Mouse (Mus musculus) cortical plate, adult 2 months (tissue): ENCODE measurements around the gene Allc. TPM values are rescaled to one million over a fixed set of nuclear protein-coding genes. Genes with fewer than 3 reads are reported as not detected.
A peak's percentile ranks its signal among the peaks of the same experiment; 100 is the strongest.

Experiments used
- H3K27ac ChIP-seq: fragments of 200-500 bp; 2 replicates; pipeline ENCODE4 v1.5.1; 2012; ENCODE audit warnings: low read length, control low read depth, inconsistent platforms; ENCODE audit not compliant: insufficient read depth
- H3K4me1 ChIP-seq: fragments of 200-500 bp; 2 replicates; pipeline ENCODE4 v1.6.1; 2011; ENCODE audit warnings: low read length; ENCODE audit not compliant: control insufficient read depth, insufficient read depth
- H3K4me3 ChIP-seq: fragments of 200-500 bp; 2 replicates; pipeline ENCODE4 v1.5.1; 2011; ENCODE audit warnings: mild to moderate bottlenecking, low read length, control low read depth; ENCODE audit not compliant: insufficient read depth
- CTCF ChIP-seq: fragments of 200-500 bp; IDR thresholded peaks from 2 replicates; pipeline ENCODE4 v1.5.1; 2011; ENCODE audit warnings: mild to moderate bottlenecking, control low read depth, low read length; ENCODE audit not compliant: insufficient read depth; ENCODE audit errors: extremely low read depth
- POLR2A ChIP-seq: fragments of 200-500 bp; IDR thresholded peaks from 2 replicates; pipeline ENCODE4 v1.6.1; 2011; ENCODE audit warnings: mild to moderate bottlenecking, low read length, control low read depth; ENCODE audit not compliant: insufficient read depth; ENCODE audit errors: extremely low read depth
- polyA plus RNA-seq: library from polyadenylated mRNA; depleted of rRNA; stranded (reverse); fragments of >200 nt; gene quantifications from 2 replicates; pipeline ENCODE4 v1.2.3, GENCODE M21; 2012; rRNA removed

The Allc gene
- polyA plus RNA-seq, 1 experiment, result 0.46 TPM

GRCm38 (mm10) chr12:28584036-28584435 lies 1.7 kb upstream of the Allc start:
- no peak for TF ChIP-seq CTCF
- TF ChIP-seq POLR2A, result no peak
- H3K4me1 ChIP-seq, result 0 out of 2 replicates have a peak, but pooled peaks cover 1% of the 10 kb centered on the region
- no peak overlapping the region for H3K4me3 ChIP-seq
- no peak overlapping the region for H3K27ac ChIP-seq

DNA sequence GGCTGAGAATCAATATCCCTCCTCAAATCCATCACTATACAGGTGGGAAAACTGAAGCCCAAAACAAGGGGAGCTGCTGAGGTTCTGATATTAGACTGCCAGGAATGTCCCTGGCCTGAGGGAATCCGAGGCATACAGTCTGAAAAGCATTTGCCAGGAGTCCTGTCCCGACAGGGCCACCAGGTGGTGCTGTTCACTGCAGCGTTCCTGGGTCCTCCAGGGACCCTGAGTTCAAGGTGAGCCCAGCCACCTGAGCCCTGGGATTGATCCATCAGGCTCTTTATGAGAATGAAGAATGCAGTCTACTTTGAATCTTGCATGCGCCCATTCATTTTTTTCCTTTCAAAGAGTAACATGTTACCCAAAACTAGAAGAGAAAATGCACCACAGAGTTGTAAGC lies 3.2 kb downstream of the Allc start:
- Histone ChIP-seq H3K4me3 (no peak overlapping the region), H3K4me1 (peaks cover 2% of the 10 kb centered on the region; the same call in 1 of the 2 replicates), H3K27ac (no peak overlapping the region)
- TF ChIP-seq POLR2A, result no peak
- TF ChIP-seq CTCF, result peak; percentile 30

DNA sequence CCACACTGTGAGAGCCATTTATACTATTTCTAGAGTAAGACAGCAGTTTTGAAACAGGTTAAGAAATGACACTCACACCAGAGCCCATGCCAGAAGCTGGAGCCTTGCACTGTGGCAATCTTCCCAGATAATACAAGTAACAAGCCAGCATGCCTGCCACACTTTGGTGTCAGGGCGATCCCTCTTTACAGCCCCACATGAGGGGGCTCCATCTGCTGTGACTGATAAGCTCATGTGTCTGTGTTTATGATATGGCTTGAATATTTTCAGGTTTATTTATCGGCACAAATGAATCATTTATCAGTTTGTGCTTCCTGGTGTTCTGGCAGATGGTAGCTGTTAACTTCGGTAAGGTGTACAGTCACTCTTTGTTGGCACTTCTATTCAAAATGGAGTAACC lies 4.2 kb downstream of the Allc start:
- TF ChIP-seq POLR2A (no peak), CTCF (no peak)
- Histone ChIP-seq H3K27ac (no peak overlapping the region), H3K4me3 (no peak overlapping the region), H3K4me1 (peaks cover 2% of the 10 kb centered on the region; the same call in 1 of the 2 replicates)

GRCm38 (mm10) chr12:28575366-28576070 lies 6.8 kb downstream of the Allc start:
- TF ChIP-seq POLR2A (no peak), CTCF (no peak)
- Histone ChIP-seq H3K4me1 (peaks cover 2% of the 10 kb centered on the region; the same call in 1 of the 2 replicates), H3K27ac (no peak overlapping the region), H3K4me3 (no peak overlapping the region)

DNA sequence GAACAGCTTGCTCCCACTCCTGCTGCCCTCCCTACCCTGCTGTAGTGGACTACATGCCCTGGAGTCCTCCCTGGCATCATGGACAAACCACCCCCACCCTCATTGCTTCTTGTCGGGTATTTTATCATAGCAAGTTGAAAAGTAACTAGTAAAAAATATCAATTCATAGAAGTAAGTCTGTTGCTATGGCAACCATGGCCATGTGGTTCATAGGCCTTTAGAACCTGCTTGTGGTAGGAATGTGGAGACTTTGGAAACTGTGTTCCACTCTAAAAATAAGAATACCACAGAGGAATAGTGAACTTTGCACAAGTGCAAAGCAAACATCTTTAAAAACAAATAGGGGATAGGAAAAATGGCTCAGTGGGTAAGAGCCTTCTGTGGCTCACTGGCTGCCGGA lies 10.1 kb downstream of the Allc start:
- no peak for TF ChIP-seq POLR2A
- TF ChIP-seq CTCF, result no peak
- peaks cover 2% of the 10 kb centered on the region; the same call in 1 of the 2 replicates for H3K4me1 ChIP-seq
- no peak overlapping the region for H3K27ac ChIP-seq
- no peak overlapping the region for H3K4me3 ChIP-seq

GRCm38 (mm10) chr12:28552299-28552698 lies 30.0 kb downstream of the Allc start, which contains the start of gene Dcdc2c:
TSS of gene Dcdc2c (minus strand) at chr12:28552399.
- Histone ChIP-seq H3K4me1 (no peaks in the 10 kb centered on the region), H3K4me3 (no peak within 1 kb of the TSS), H3K27ac (no peak within 1 kb of the TSS)
- no peak for TF ChIP-seq POLR2A
- TF ChIP-seq CTCF, result no peak

- H3K4me3 ChIP-seq, result no peak overlapping the region
- TF ChIP-seq CTCF (no peak), POLR2A (no peak)
- no peaks in the 10 kb centered on the region for H3K4me1 ChIP-seq
- H3K27ac ChIP-seq, result no peak overlapping the region
These were observed 30.5 kb downstream of the Allc start for GRCm38 (mm10) chr12:28551775-28552174.

- H3K4me3 ChIP-seq, result no peak overlapping the region
- no peaks in the 10 kb centered on the region for H3K4me1 ChIP-seq
- H3K27ac ChIP-seq, result no peak overlapping the region
- no peak for TF ChIP-seq CTCF
- no peak for TF ChIP-seq POLR2A
These were observed 33.4 kb downstream of the Allc start for GRCm38 (mm10) chr12:28548887-28549286.

DNA sequence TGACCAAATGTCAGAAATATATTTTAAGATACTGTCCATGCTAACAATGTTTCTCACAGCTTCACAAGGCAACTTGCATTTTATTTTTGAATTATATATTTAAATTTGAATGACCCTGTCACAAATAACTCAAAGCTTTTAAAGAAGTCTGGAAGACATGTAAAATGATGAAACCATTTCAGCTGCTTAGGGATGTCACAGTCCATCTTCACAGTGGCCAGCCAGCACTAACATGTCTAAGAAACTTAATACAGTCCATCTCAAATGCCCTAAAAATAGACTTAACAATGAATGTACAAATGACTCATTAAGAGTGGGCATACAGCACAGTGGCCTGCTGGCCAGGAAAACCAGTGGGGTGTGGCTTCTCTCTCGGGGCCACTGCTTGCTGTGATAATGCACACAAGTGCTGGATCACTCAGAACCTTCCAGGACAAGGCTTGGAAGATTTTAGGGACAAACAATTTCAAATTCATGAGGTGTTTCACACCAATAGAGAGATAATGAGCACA lies 68.0 kb downstream of the Allc start:
- Histone ChIP-seq H3K4me1 (no peaks in the 10 kb centered on the region), H3K4me3 (no peak overlapping the region)
- TF ChIP-seq POLR2A (no peak), CTCF (no peak)

DNA sequence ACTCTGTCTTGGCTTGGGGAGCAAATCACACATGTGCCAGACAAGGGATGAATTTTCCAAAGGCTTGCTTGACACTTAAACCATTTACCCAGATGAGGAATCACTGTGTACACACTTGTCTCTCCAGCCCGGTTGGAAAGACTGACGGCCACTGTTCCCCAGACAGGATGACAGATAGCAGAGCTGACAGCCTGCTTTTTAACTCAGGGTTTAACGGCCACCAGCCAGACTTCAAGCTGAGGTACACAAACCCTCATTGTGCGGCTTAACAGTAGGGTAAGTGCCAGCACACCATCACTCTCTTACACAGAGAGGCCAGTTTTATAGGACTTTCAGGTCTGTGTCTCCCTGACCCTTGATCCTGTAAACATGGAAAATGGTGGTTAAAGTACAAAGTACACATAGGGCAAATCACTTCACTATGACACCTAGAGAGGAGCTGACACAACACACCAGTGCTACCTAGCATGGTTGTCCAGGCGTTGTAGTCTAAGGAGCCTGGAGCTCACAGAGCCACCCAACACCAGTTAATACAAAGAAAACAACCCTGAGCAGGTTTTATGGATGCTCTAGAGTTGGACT lies 72.5 kb downstream of the Allc start:
- TF ChIP-seq POLR2A, result no peak
- no peak for TF ChIP-seq CTCF
- H3K27ac ChIP-seq, result no peak overlapping the region
- H3K4me1 ChIP-seq, result 0 out of 2 replicates have a peak, but pooled peaks cover 2% of the 10 kb centered on the region
- no peak overlapping the region for H3K4me3 ChIP-seq

More for the DNA sequence above, 68.0 kb downstream of the Allc start:
- no peak overlapping the region for H3K27ac ChIP-seq

Other genes starting within 250 kb of the Allc start
- 0.68 and 0.77 TPM in 2 replicates for gene Dcdc2c, start 30.1 kb downstream of the Allc start, polyA plus RNA-seq
- 0.98 and 1.1 TPM in 2 replicates for gene Colec11, start 40.9 kb upstream of the Allc start, polyA plus RNA-seq
- 368 and 372 TPM in 2 replicates for gene Rps7, start 53.4 kb upstream of the Allc start, polyA plus RNA-seq
- gene Rnaseh1, start 67.1 kb upstream of the Allc start, polyA plus RNA-seq, result 18.7 and 19.6 TPM in 2 replicates
- gene Adi1, start 92.7 kb upstream of the Allc start, polyA plus RNA-seq, result 40.7 and 41.7 TPM in 2 replicates
- 59.7 TPM in 2 replicates for gene Trappc12, start 167.9 kb upstream of the Allc start, polyA plus RNA-seq
- 60.0 and 60.1 TPM in 2 replicates for gene Eipr1, start 169.3 kb upstream of the Allc start, polyA plus RNA-seq